Mouse (Mus musculus) brain, embryonic 18.5 days (tissue): ENCODE measurements around the gene Olfr1361.

ENCODE experiments used
- DNase-seq: peaks from one replicate; pipeline ENCODE4 v3.0.0-alpha.2; 2012; ENCODE audit warnings: low read depth, low spot score

Gene Olfr1361

DNA sequence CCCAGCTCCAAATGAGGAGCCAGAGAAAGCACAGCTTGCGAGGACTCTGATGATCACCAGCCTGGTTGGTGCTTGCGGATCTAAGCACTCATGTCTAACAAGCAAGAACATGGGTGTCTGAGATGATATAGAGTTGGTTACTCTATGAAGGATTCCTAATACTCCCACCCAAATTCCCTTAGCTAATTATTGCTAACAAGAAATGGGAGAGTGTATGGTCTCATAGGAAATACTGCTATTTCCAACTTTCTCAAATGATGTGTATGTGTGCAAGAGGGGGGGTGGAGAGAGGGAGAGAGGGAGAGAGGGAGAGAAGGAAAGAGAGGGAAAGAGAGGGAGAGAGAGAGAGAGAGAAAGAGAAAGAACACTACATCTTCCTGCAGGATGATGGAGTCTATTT is at the start of gene Olfr1361:
TSS of gene Olfr1361 (minus strand) at position 101 of the 400 bp plus-strand sequence.
- DNase-seq = no peak

DNA sequence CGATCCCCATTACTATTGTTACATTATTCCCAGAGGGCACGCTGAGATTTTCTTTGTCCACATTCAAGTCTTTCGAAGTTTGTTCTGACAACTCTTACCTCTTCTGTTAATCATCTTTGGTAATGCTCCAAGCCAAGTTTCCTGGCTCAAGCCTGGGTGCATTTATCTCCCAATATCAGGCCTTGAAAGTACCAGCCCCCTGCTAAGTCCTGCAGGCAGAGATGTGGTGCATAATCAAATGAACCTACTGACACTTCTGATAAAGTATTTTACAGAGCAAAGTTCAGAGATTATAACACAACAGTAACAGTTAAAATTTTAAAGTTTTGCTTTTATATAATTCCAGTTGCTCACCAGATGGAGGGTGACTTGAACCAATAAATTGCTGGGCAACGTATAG is 48.5 kb upstream of the Olfr1361 start:
- DNase-seq = no peak

DNA sequence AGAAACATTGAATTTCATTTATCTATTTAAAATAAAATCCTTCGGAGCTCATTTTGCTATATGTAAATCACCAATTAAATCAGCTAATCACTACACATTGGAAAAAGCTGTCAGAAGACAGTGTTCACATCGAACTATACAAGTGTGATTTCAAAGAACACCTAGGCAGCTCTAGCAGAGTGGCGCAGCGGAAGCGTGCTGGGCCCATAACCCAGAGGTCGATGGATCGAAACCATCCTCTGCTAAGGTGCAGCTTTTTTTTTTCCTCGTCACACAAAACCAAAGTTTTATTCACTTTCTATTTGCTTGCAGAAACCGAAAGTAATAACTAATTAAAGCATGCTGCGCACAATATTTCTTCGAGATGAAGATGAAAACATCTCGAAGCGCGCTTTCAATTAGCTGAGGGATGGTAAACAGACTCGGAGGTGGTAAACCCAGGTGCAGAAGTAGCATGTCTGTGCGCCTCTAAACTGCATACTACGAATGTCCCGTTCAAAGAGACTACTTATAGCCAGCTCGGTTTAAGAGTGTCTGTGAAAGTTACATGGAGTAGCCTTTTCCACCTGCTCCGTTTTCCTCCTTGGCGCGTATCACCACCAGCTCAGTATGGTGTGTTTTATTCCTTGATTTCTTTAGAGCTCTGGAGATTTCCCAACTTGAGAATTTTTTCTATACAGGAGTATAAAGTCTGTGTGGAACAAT is 47.8 kb upstream of the Olfr1361 start:
- DNase-seq = no peak

DNA sequence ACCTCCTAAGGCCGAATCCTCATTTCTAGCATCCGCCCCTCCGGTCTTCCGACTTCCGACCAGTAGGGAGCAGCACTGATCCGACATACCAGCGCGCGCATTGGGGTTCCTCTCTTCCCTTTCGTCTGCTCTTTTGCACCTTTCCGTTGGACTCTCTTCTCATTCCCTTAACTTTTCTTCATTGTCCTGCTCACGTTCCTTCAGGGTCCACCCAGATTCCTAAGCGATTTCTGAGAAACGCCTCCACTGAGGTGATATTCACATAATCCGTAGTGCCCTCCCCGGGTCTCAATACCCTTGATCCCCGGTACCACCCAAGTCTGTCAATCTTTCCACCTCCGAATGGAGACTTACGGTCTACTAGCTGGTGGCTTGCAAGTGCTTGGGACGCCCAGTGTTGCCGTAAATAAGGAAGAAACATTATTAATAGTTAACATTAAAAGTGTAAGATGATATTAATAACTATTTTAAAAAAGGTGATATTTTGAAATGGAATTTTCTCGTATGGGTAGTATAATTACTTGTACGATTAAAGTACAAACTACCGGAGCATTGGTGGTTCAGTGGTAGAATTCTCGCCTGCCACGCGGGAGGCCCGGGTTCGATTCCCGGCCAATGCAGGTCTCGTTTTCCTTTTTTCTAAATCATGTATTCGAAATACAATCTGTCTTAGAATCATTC is 47.0 kb upstream of the Olfr1361 start:
- no peak for DNase-seq

DNA sequence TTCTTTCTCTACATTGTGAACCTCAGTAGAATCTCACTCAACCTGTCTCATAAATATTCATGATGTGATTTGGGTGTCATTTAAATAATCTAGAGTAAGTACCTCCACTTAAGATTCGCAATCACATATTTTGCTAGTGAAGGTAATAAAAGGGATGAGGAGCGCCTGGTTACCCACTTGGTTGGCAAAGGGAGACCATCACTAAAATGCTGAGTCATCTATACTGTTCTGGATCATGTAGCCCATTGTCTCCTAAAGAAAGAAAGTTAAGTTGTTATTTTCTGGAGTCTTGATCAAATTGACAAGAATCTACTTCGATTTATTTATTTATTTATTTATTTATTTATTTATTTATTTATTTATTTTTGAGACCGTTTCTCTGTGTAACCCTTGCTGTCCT is 43.5 kb upstream of the Olfr1361 start:
- DNase-seq = no peak

DNA sequence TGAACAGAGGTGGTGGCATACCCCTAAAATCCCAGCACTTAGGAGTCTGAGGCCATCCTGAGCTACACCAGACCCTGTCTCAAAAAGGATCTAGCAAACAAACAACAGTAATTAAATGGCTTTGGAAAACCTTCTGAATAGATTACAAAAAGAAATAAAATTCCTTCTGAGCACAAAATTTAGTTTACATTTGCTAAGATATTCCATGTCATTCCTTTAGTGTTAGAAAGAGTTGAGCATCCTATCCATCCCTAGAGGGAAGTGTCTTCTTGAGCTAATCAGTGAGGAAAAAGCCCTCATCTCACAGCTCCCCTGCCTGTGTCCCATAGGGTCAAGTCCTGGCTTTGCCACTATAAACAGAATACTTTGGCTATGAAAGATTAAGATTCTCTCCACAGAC is 34.6 kb upstream of the Olfr1361 start, which contains the start of gene Olfr1359:
TSS of gene Olfr1359 (plus strand) at position 301 of the 400 bp plus-strand sequence.
- DNase-seq = no peak

DNA sequence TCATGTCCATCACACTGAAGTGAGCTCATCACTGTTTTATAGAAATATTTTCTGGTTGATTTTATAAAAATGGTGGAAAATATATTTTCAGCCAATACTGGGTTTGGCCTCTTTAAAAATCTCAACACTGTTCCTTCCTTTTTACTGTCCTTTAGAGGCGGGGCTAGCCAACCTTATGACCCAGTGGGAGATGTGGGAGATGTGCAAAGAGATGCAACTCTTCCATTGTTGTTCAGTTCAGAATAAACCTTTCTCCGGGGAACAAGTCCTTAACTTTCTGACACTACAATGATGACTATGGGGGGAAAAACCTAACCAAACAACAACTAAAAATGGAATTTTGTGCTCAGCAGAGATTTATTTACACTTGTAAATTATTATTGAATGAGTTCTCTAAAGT is 14.1 kb upstream of the Olfr1361 start, which contains the start of gene Olfr1360:
TSS of gene Olfr1360 (minus strand) at position 101 of the 400 bp plus-strand sequence.
- no peak for DNase-seq

DNA sequence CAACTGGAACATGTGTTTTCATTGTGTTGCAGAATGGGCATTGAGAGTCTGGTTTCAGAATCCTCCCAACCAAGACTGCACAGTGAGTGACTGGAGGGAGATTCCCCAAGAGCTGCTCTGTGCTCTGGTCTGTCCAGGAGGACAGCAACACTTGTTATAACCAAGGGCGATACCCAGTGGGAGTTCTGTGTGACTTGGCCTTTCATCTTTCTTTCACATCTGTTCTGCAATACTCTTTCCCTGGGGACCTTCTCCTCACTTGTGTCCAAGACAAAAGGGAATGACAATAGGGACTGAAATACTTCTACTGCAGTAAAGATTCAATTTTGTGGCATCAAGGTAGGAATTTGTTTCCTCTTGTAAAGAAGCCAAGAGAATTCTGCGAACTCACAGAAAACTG is 20.8 kb downstream of the Olfr1361 start, which contains the start of gene Olfr11:
TSS of gene Olfr11 (minus strand) at position 101 of the 400 bp plus-strand sequence.
- no peak for DNase-seq

DNA sequence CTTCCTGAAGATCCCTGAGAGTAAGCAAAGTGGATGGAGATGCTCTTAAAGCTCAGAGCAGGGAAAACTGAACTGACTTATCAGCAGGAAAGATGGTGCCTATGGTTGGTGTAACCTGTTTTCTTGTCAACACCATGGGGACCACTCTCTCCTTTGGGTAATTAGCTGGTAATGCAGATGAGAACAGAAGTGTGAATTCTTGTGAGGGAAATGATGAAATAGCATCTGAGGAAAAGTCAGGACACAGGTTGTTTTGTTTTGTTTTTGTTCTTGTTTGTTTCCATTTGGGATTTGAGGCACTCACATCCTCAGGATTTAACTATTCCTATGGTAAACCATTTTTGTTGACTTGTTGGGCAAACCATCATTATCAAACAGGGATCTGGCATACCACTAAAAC is 49.3 kb downstream of the Olfr1361 start, which contains the start of gene Olfr1362:
TSS of gene Olfr1362 (minus strand) at position 101 of the 400 bp plus-strand sequence.
- DNase-seq = no peak
